Mouse (Mus musculus): ENCODE results near the gene Far1. TPM values are rescaled to one million over a fixed set of nuclear protein-coding genes. Genes with fewer than 3 reads are reported as not detected.
A peak's percentile ranks its signal among the peaks of the same experiment; 100 is the strongest.

Gene Far1
- polyA plus RNA-seq, 1 experiment from 2014 or later, result 15.4 TPM

GRCm38 (mm10) chr7:113512527-113513285, 928 bp upstream of the Far1 start:
- no peak for TF ChIP-seq CTCF (IDR thresholded peaks at IDR 0.05; ENCODE audit: low read depth)
- Histone ChIP-seq H3K4me2 (replicated peaks; ENCODE audit: low read depth) (peak overlapping the region; percentile 97), H3K9me3 (ENCODE audit: control insufficient read depth) (no peaks in the 10 kb centered on the region), H3K36me3 (ENCODE audit: control insufficient read depth, insufficient read depth) (no peaks in the 10 kb centered on the region), H3K4me3 (ENCODE audit: low read depth, low read length) (peak overlapping the region; percentile 86), H3K27me3 (replicated peaks; ENCODE audit: control insufficient read depth, insufficient read depth, low read length) (no peaks in the 10 kb centered on the region), H3K4me1 (replicated peaks; ENCODE audit: control insufficient read depth, insufficient read depth, low read length) (no peaks in the 10 kb centered on the region; the same call in 1 of the 2 replicates), H3K9ac (ENCODE audit: low read depth, low read length) (peak overlapping the region; percentile 55), H3K27ac (ENCODE audit: low read depth, low read length) (no peak overlapping the region)
- WGBS, result 13% methylated on average over 20 of the region's 20 CpGs
- no peak for ATAC-seq

GRCm38 (mm10) chr7:113513963-113514649, 472 bp downstream of the Far1 start:
- no peak for TF ChIP-seq CTCF (IDR thresholded peaks at IDR 0.05; ENCODE audit: low read depth)
- Histone ChIP-seq H3K4me3 (ENCODE audit: low read depth, low read length) (peak overlapping the region; percentile 86), H3K4me2 (replicated peaks; ENCODE audit: low read depth) (peak overlapping the region; percentile 97), H3K27ac (ENCODE audit: low read depth, low read length) (peak overlapping the region; percentile 74), H3K36me3 (ENCODE audit: control insufficient read depth, insufficient read depth) (no peaks in the 10 kb centered on the region), H3K4me1 (replicated peaks; ENCODE audit: control insufficient read depth, insufficient read depth, low read length) (no peaks in the 10 kb centered on the region; the same call in 1 of the 2 replicates), H3K27me3 (replicated peaks; ENCODE audit: control insufficient read depth, insufficient read depth, low read length) (no peaks in the 10 kb centered on the region), H3K9ac (ENCODE audit: low read depth, low read length) (peak overlapping the region; percentile 79), H3K9me3 (ENCODE audit: control insufficient read depth) (no peaks in the 10 kb centered on the region)
- under 1% methylated on average over 44 of the region's 45 CpGs for WGBS
- peak; percentile 71 for ATAC-seq

GRCm38 (mm10) chr7:113515831-113516230, 2.2 kb downstream of the Far1 start:
- no peak overlapping the region for H3K27ac ChIP-seq (ENCODE audit: low read depth, low read length)
- no peak overlapping the region for H3K4me2 ChIP-seq (replicated peaks; ENCODE audit: low read depth)
- no peak overlapping the region for H3K4me3 ChIP-seq (ENCODE audit: low read depth, low read length)
- no peaks in the 10 kb centered on the region for H3K9me3 ChIP-seq (ENCODE audit: control insufficient read depth)
- H3K9ac ChIP-seq (ENCODE audit: low read depth, low read length), result no peak overlapping the region
- WGBS, result 72% methylated on average over 4 of the region's 4 CpGs
- ATAC-seq, result no peak
- H3K36me3 ChIP-seq (ENCODE audit: control insufficient read depth, insufficient read depth), result no peaks in the 10 kb centered on the region
- no peaks in the 10 kb centered on the region for H3K27me3 ChIP-seq (replicated peaks; ENCODE audit: control insufficient read depth, insufficient read depth, low read length)
- no peaks in the 10 kb centered on the region; the same call in 1 of the 2 replicates for H3K4me1 ChIP-seq (replicated peaks; ENCODE audit: control insufficient read depth, insufficient read depth, low read length)
- TF ChIP-seq CTCF (IDR thresholded peaks at IDR 0.05; ENCODE audit: low read depth), result no peak

- no peak for ATAC-seq
- Histone ChIP-seq H3K27ac (ENCODE audit: low read depth, low read length) (no peak overlapping the region), H3K9me3 (ENCODE audit: control insufficient read depth) (no peaks in the 10 kb centered on the region), H3K9ac (ENCODE audit: low read depth, low read length) (no peak overlapping the region), H3K27me3 (replicated peaks; ENCODE audit: control insufficient read depth, insufficient read depth, low read length) (no peaks in the 10 kb centered on the region), H3K36me3 (ENCODE audit: control insufficient read depth, insufficient read depth) (no peaks in the 10 kb centered on the region), H3K4me1 (replicated peaks; ENCODE audit: control insufficient read depth, insufficient read depth, low read length) (no peaks in the 10 kb centered on the region), H3K4me3 (ENCODE audit: low read depth, low read length) (no peak overlapping the region), H3K4me2 (replicated peaks; ENCODE audit: low read depth) (no peak overlapping the region)
- TF ChIP-seq CTCF (IDR thresholded peaks at IDR 0.05; ENCODE audit: low read depth), result no peak
- 67% methylated on average over 3 of the region's 3 CpGs for WGBS
Measured at GRCm38 (mm10) chr7:113518419-113518818, 4.8 kb downstream of the Far1 start.

GRCm38 (mm10) chr7:113518961-113519360, 5.3 kb downstream of the Far1 start:
- no peak for TF ChIP-seq CTCF (IDR thresholded peaks at IDR 0.05; ENCODE audit: low read depth)
- Histone ChIP-seq H3K9ac (ENCODE audit: low read depth, low read length) (no peak overlapping the region), H3K36me3 (ENCODE audit: control insufficient read depth, insufficient read depth) (no peaks in the 10 kb centered on the region), H3K4me2 (replicated peaks; ENCODE audit: low read depth) (no peak overlapping the region), H3K27ac (ENCODE audit: low read depth, low read length) (no peak overlapping the region), H3K4me3 (ENCODE audit: low read depth, low read length) (no peak overlapping the region), H3K4me1 (replicated peaks; ENCODE audit: control insufficient read depth, insufficient read depth, low read length) (no peaks in the 10 kb centered on the region), H3K27me3 (replicated peaks; ENCODE audit: control insufficient read depth, insufficient read depth, low read length) (no peaks in the 10 kb centered on the region), H3K9me3 (ENCODE audit: control insufficient read depth) (no peaks in the 10 kb centered on the region)
- no peak for ATAC-seq
- WGBS, result 87% methylated on average over 2 of the region's 2 CpGs

GRCm38 (mm10) chr7:113543158-113543557, 29.5 kb downstream of the Far1 start:
- Histone ChIP-seq H3K9me3 (ENCODE audit: control insufficient read depth) (no peaks in the 10 kb centered on the region), H3K4me3 (ENCODE audit: low read depth, low read length) (no peak overlapping the region), H3K36me3 (ENCODE audit: control insufficient read depth, insufficient read depth) (no peaks in the 10 kb centered on the region), H3K27me3 (replicated peaks; ENCODE audit: control insufficient read depth, insufficient read depth, low read length) (no peaks in the 10 kb centered on the region), H3K4me1 (replicated peaks; ENCODE audit: control insufficient read depth, insufficient read depth, low read length) (no peaks in the 10 kb centered on the region), H3K27ac (ENCODE audit: low read depth, low read length) (no peak overlapping the region), H3K9ac (ENCODE audit: low read depth, low read length) (no peak overlapping the region), H3K4me2 (replicated peaks; ENCODE audit: low read depth) (no peak overlapping the region)
- WGBS, result 31% methylated on average over 1 of the region's 1 CpGs
- TF ChIP-seq CTCF (IDR thresholded peaks at IDR 0.05; ENCODE audit: low read depth), result no peak
- ATAC-seq, result no peak
